8 mouse cellular contexts compared by ENCODE assay signal in genomic region chr13:34077492-34078271, GRCm38 (mm10). TPM values are rescaled to one million over a fixed set of nuclear protein-coding genes. Genes with fewer than 3 reads are reported as not detected.
DNase-seq lines count a peak whose midpoint lies in the region; ATAC-seq and TF ChIP-seq lines count a peak whose summit lies in the region.

Tubb2a (minus strand) TSS chr13:34078007.

- peaks cover 7% of the 10 kb centered on the region for H3K79me3 ChIP-seq in C2C12 (ENCODE audit: low read depth)

- no peaks in the 10 kb centered on the region for H3K27me3 ChIP-seq in C2C12 (ENCODE audit: control insufficient read depth, insufficient read depth, insufficient read length)
- H3K27me3 ChIP-seq in heart, embryonic 10.5 days (ENCODE audit: insufficient read depth, poor library complexity, severe bottlenecking) = peaks cover 16% of the 10 kb centered on the region; the same call in 1 of the 2 replicates
- 0 out of 2 replicates have a peak, but pooled peaks cover 5% of the 10 kb centered on the region for H3K27me3 ChIP-seq in kidney, embryonic 15.5 days
- H3K27me3 ChIP-seq in limb, embryonic 15.5 days = no peaks in the 10 kb centered on the region
- H3K27me3 ChIP-seq in midbrain, postnatal 0 days (ENCODE audit: insufficient read depth, low read length) = no peaks in the 10 kb centered on the region

- peak within 1 kb of the TSS; percentile 87 for H3K27ac ChIP-seq in heart, embryonic 10.5 days
- H3K27ac ChIP-seq in kidney, embryonic 15.5 days = no peak within 1 kb of the TSS
- H3K27ac ChIP-seq in limb, embryonic 15.5 days = peak within 1 kb of the TSS; percentile 58
- H3K27ac ChIP-seq in midbrain, postnatal 0 days (ENCODE audit: low read depth, low read length) = peak within 1 kb of the TSS; percentile 97

- H3K9ac ChIP-seq in kidney, embryonic 15.5 days = peak within 1 kb of the TSS; percentile 79
- peak within 1 kb of the TSS; percentile 62 for H3K9ac ChIP-seq in limb, embryonic 15.5 days
- peak within 1 kb of the TSS; percentile 98 for H3K9ac ChIP-seq in midbrain, postnatal 0 days (replicated peaks; ENCODE audit: low read length, poor library complexity, severe bottlenecking)

- peak within 1 kb of the TSS; percentile 97 for H3K4me2 ChIP-seq in kidney, embryonic 15.5 days
- H3K4me2 ChIP-seq in limb, embryonic 15.5 days = peak within 1 kb of the TSS; percentile 84
- peak within 1 kb of the TSS; percentile 90 for H3K4me2 ChIP-seq in midbrain, postnatal 0 days (ENCODE audit: low read depth, low read length, poor library complexity, severe bottlenecking)

- peaks cover 17% of the 10 kb centered on the region for H3K36me3 ChIP-seq in C2C12 (ENCODE audit: control insufficient read depth, insufficient read depth)
- peaks cover 7% of the 10 kb centered on the region; the same call in 1 of the 2 replicates for H3K36me3 ChIP-seq in heart, embryonic 10.5 days
- peaks cover 11% of the 10 kb centered on the region for H3K36me3 ChIP-seq in kidney, embryonic 15.5 days
- peaks cover 11% of the 10 kb centered on the region for H3K36me3 ChIP-seq in limb, embryonic 15.5 days
- H3K36me3 ChIP-seq in midbrain, postnatal 0 days (ENCODE audit: insufficient read depth, low read length) = peaks cover 17% of the 10 kb centered on the region

- TF ChIP-seq POLR2A in brain, embryonic 14.5 days (IDR thresholded peaks at IDR 0.05; ENCODE audit: borderline replicate concordance, extremely low read depth, insufficient read depth, insufficient read length, poor library complexity, severe bottlenecking) = peak; percentile 81

- H3K79me2 ChIP-seq in C2C12 (ENCODE audit: control insufficient read depth, insufficient read depth) = peaks cover 16% of the 10 kb centered on the region

- peak within 1 kb of the TSS; percentile 60 for H3K4me3 ChIP-seq in C2C12 (ENCODE audit: insufficient read depth, poor library complexity, severe bottlenecking)
- peak within 1 kb of the TSS; percentile 81 for H3K4me3 ChIP-seq in heart, embryonic 10.5 days
- H3K4me3 ChIP-seq in kidney, embryonic 15.5 days (replicated peaks) = peak within 1 kb of the TSS; percentile 69
- H3K4me3 ChIP-seq in limb, embryonic 15.5 days = peak within 1 kb of the TSS; percentile 70
- H3K4me3 ChIP-seq in midbrain, postnatal 0 days (ENCODE audit: low read depth, low read length) = peak within 1 kb of the TSS; percentile 83

- H3K9me3 ChIP-seq in heart, embryonic 10.5 days = no peaks in the 10 kb centered on the region
- H3K9me3 ChIP-seq in kidney, embryonic 15.5 days (replicated peaks) = no peaks in the 10 kb centered on the region
- H3K9me3 ChIP-seq in limb, embryonic 15.5 days = no peaks in the 10 kb centered on the region
- H3K9me3 ChIP-seq in midbrain, postnatal 0 days (ENCODE audit: low read length) = no peaks in the 10 kb centered on the region

- peak within 1 kb of the TSS; percentile 42 for H3ac ChIP-seq in C2C12 (ENCODE audit: control insufficient read depth, insufficient read length, low read depth)

- ATAC-seq in erythroblast, adult 5-6 weeks (replicated peaks; ENCODE audit: low FRiP score, poor library complexity, severe bottlenecking) = peak; percentile 92
- ATAC-seq in kidney, embryonic 15.5 days (replicated peaks; ENCODE audit: low FRiP score) = peak; percentile 93
- ATAC-seq in limb, embryonic 15.5 days (ENCODE audit: insufficient number of reproducible peaks, low FRiP score, low TSS enrichment, low read depth) = peak; percentile 85
- peak; percentile 91 for ATAC-seq in midbrain, postnatal 0 days (ENCODE audit: low FRiP score)

- under 1% methylated on average over 45 of the region's 45 CpGs for WGBS in heart, embryonic 10.5 days
- WGBS in kidney, embryonic 15.5 days = 1% methylated on average over 45 of the region's 45 CpGs
- WGBS in limb, embryonic 15.5 days = 2% methylated on average over 45 of the region's 45 CpGs
- WGBS in midbrain, postnatal 0 days = 0% methylated on average over 45 of the region's 45 CpGs

- H3K4me1 ChIP-seq in heart, embryonic 10.5 days = peaks cover 17% of the 10 kb centered on the region
- H3K4me1 ChIP-seq in kidney, embryonic 15.5 days = peaks cover 19% of the 10 kb centered on the region
- H3K4me1 ChIP-seq in limb, embryonic 15.5 days = peaks cover 21% of the 10 kb centered on the region
- 0 out of 2 replicates have a peak, but pooled peaks cover 5% of the 10 kb centered on the region for H3K4me1 ChIP-seq in midbrain, postnatal 0 days (ENCODE audit: insufficient read depth, low read length)

- TF ChIP-seq CTCF in C2C12 (IDR thresholded peaks at IDR 0.05; ENCODE audit: control insufficient read depth, insufficient read depth, insufficient read length) = peak; percentile 77
- TF ChIP-seq CTCF in brain, embryonic 14.5 days (IDR thresholded peaks at IDR 0.05; ENCODE audit: borderline replicate concordance, extremely low read depth, insufficient read depth, insufficient read length) = peak; percentile 26; the same call in 1 of the 2 replicates
- TF ChIP-seq CTCF in midbrain, postnatal 0 days (IDR thresholded peaks at IDR 0.05) = peak; percentile 76

- DNase-seq in brain, embryonic 14.5 days (ENCODE audit: low read depth) = peak; percentile 94
- peak; percentile 94 for DNase-seq in heart, embryonic 10.5 days (ENCODE audit: low spot score)
- DNase-seq in midbrain, postnatal 0 days (ENCODE audit: low spot score) = peak; percentile 93
- peak; percentile 91 to 94 for DNase-seq in spleen, postnatal 10 days (ENCODE audit: low spot score in 2 of 2)

TF ChIP-seq in C2C12, 6 proteins besides CTCF, POLR2A, EP300 and RAD21:
- no peak for TF ChIP-seq CEBPB (IDR thresholded peaks at IDR 0.05; ENCODE audit: low read depth)
- no peak for TF ChIP-seq MYOG (IDR thresholded peaks at IDR 0.05; ENCODE audit: control insufficient read depth, extremely low read depth, insufficient read length)
- no peak for TF ChIP-seq MYOD1 (IDR thresholded peaks at IDR 0.05; ENCODE audit: control insufficient read depth, insufficient read length, low read depth)
- TF ChIP-seq USF1 (IDR thresholded peaks at IDR 0.05; ENCODE audit: low read depth) = no peak
- no peak for TF ChIP-seq FOSL1 (IDR thresholded peaks at IDR 0.05; ENCODE audit: insufficient read depth, low read length, poor library complexity, severe bottlenecking)
- TF ChIP-seq MAX (IDR thresholded peaks at IDR 0.05) = no peak

RNA-seq across cellular contexts. Expression of gene Tubb2a, which starts in this region (rescaled TPM):
- 304 TPM for polyA plus RNA-seq in C2C12 (2012; fragmentation: generic; extraction: Trizol)
- 3,454 and 3,966 TPM in 2 replicates for polyA plus RNA-seq in brain, embryonic 14.5 days (2012; rRNA removed)
- 6.0 and 7.7 TPM in 2 replicates for total RNA-seq in erythroblast, adult 5-6 weeks (2015; ENCODE audit: low replicate concordance)
- 8.9 and 9.5 TPM in 2 replicates for total RNA-seq in erythroblast, adult 5-6 weeks (2017; ENCODE audit: low replicate concordance)
- polyA plus RNA-seq in heart, embryonic 10.5 days (2016; fragmentation: Nextera tagmentation; extraction: Ambion mirVana) = 99.4 and 115 TPM in 2 replicates
- 102 and 132 TPM in 2 replicates for polyA plus RNA-seq in kidney, embryonic 15.5 days (2015; fragmentation: Nextera tagmentation; extraction: Ambion mirVana)
- 188 and 249 TPM in 2 replicates for polyA plus RNA-seq in limb, embryonic 15.5 days (2015; fragmentation: Nextera tagmentation; extraction: Ambion mirVana)
- total RNA-seq in midbrain, postnatal 0 days (2014; rRNA removed) = 5,907 and 6,629 TPM in 2 replicates
- polyA plus RNA-seq in midbrain, postnatal 0 days (2015; fragmentation: Nextera tagmentation; extraction: Ambion mirVana) = 4,276 and 4,687 TPM in 2 replicates

Comparison
In these comparisons a context has a peak if more than half of its experiments do, and no peak if none do; other contexts are left out.
1. RNA of gene Tubb2a (total RNA-seq): 5,907 to 6,629 TPM in midbrain, postnatal 0 days; 6.0 to 9.5 TPM in erythroblast, adult 5-6 weeks; every median in the first group is over 100 times any median in the second.
2. RNA of gene Tubb2a (polyA plus RNA-seq): 4,276 to 4,687 TPM in midbrain, postnatal 0 days and 3,454 to 3,966 TPM in brain, embryonic 14.5 days; 304 TPM in C2C12 (single experiment), 188 to 249 TPM in limb, embryonic 15.5 days, 102 to 132 TPM in kidney, embryonic 15.5 days and 99.4 to 115 TPM in heart, embryonic 10.5 days; every median in the first group is over 10 times any median in the second.
3. CTCF ChIP-seq: peak in every context shown above with its lines; median percentile 77 in C2C12; 76 in midbrain, postnatal 0 days; 26 in brain, embryonic 14.5 days.
4. Peak in every context shown above with its lines, with median percentiles within 50 percentile points of each other: H3K4me3 ChIP-seq, DNase-seq, ATAC-seq, H3K4me2 ChIP-seq and H3K9ac ChIP-seq.